Mouse (Mus musculus): ENCODE data around the gene Ppp3cb. TPM values are rescaled to one million over a fixed set of nuclear protein-coding genes. Genes with fewer than 3 reads are reported as not detected.
"Not testable (repeated sequence)": the region's sequence is repeated elsewhere in the genome, so short reads cannot be mapped to it uniquely, and the experiment has no call there.

Ppp3cb gene
- polyA plus RNA-seq (2012) = 0.27 and 0.46 TPM in 2 replicates

DNA sequence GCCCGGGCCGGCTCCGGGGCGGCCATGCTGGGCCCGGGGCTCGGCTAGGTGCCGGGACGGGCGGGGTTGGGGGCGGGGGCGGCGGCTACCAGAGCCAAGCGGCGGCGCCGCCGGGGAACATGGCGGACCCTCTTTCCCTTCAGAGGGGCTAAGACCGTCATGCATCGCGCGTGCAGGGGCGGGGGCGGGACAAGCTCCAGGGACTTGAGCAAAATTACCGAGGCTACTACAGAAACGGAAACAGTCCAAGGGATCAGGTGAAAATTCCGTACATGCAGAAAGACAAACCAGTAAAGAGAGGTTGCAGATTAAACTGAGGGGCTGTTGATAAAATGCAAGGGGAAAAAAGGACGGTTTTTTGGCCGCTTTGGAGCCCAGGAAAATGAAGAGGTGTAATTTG, at the start of gene Ppp3cb:
TSS of gene Ppp3cb (minus strand) at position 159 of the 400 bp plus-strand sequence.
- H3K27me3 ChIP-seq (ENCODE audit: control insufficient read depth) = no peaks in the 10 kb centered on the region
- TF ChIP-seq TAL1 (IDR thresholded peaks at IDR 0.05; ENCODE audit: low read length) (no peak), GATA1 (IDR thresholded peaks at IDR 0.05; ENCODE audit: low read length) (no peak)

GRCm38 (mm10) chr14:20595781-20596180, 49.4 kb upstream of the Ppp3cb start:
- no peaks in the 10 kb centered on the region for H3K27me3 ChIP-seq (ENCODE audit: control insufficient read depth)
- TF ChIP-seq TAL1 (IDR thresholded peaks at IDR 0.05; ENCODE audit: low read length) = no peak
- TF ChIP-seq GATA1 (IDR thresholded peaks at IDR 0.05; ENCODE audit: low read length) = no peak
- peaks cover 59% of the 10 kb centered on the region for H3K4me1 ChIP-seq (ENCODE audit: control insufficient read depth)
- H3K36me3 ChIP-seq (ENCODE audit: control insufficient read depth) = no peaks in the 10 kb centered on the region
- no peaks in the 10 kb centered on the region for H3K9me3 ChIP-seq (ENCODE audit: control insufficient read depth, low read length)
- no peak overlapping the region for H3K4me3 ChIP-seq (replicated peaks)

More for the DNA sequence above, at the start of gene Ppp3cb:
- Histone ChIP-seq H3K36me3 (ENCODE audit: control insufficient read depth) (peaks cover 36% of the 10 kb centered on the region), H3K4me3 (replicated peaks) (peak within 1 kb of the TSS; percentile 95), H3K4me1 (ENCODE audit: control insufficient read depth) (peaks cover 41% of the 10 kb centered on the region), H3K9me3 (ENCODE audit: control insufficient read depth, low read length) (no peaks in the 10 kb centered on the region)

- no peak overlapping the region for H3K4me3 ChIP-seq (replicated peaks)
- no peaks in the 10 kb centered on the region for H3K27me3 ChIP-seq (ENCODE audit: control insufficient read depth)
- no peaks in the 10 kb centered on the region; the same call in none of the 2 replicates for H3K36me3 ChIP-seq (ENCODE audit: control insufficient read depth)
- TF ChIP-seq GATA1 (IDR thresholded peaks at IDR 0.05; ENCODE audit: low read length) (no peak), TAL1 (IDR thresholded peaks at IDR 0.05; ENCODE audit: low read length) (no peak)
- H3K4me1 ChIP-seq (ENCODE audit: control insufficient read depth) = peaks cover 22% of the 10 kb centered on the region
- no peaks in the 10 kb centered on the region for H3K9me3 ChIP-seq (ENCODE audit: control insufficient read depth, low read length)
Observed at GRCm38 (mm10) chr14:20587458-20587857, 41.1 kb upstream of the Ppp3cb start.

DNA sequence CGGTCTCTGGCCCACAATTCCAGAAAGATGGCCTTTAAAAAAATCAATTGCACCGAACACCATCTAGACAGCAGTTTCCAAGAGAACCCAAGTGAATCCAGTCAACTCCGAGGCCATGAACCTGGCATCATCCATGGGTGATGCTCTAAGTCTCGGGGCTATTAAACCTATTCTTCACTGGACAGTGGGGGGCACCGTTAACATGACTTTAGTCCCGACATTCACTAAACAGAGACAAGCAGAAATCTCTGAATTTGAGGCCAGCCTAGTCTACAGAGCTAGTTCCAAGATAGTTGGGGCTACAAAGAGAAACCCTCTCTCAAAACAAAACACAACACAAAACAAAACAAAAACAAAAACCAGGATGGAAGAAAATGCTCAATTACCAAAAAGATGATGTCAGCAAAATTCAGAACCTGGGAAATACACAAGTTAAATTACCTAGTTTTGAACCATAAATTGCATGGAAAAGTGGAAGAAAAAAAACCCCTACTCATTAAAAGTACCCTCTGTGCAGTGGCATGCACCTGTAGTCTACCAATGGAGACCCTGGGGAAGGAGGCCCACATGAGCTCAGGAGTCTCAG, 32.5 kb upstream of the Ppp3cb start:
- no peaks in the 10 kb centered on the region for H3K9me3 ChIP-seq (ENCODE audit: control insufficient read depth, low read length)
- H3K4me3 ChIP-seq (replicated peaks) = no peak overlapping the region
- no peaks in the 10 kb centered on the region; the same call in 1 of the 2 replicates for H3K4me1 ChIP-seq (ENCODE audit: control insufficient read depth)
- H3K27me3 ChIP-seq (ENCODE audit: control insufficient read depth) = no peaks in the 10 kb centered on the region
- H3K36me3 ChIP-seq (ENCODE audit: control insufficient read depth) = no peaks in the 10 kb centered on the region; the same call in none of the 2 replicates
- no peak for TF ChIP-seq GATA1 (IDR thresholded peaks at IDR 0.05; ENCODE audit: low read length)
- TF ChIP-seq TAL1 (IDR thresholded peaks at IDR 0.05; ENCODE audit: low read length) = no peak

DNA sequence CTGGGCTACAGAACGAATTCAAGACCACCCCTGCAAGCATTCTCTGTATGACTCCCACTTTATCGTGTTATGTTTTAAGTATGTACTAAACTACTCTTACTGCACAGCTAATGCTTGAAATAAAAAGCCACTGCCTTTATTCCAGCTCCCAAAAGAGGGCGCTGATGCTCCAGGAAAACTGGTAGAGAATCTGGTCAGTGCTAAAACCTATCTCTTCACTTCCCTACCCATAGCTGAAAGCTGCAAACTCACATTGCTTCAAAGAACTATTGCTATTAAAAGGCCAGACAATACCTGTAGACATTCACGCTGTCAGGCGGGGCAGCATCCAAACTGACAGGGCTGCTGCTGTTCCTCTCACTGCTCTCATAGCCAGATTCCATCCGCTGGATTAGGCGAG, 29.8 kb upstream of the Ppp3cb start:
- Histone ChIP-seq H3K36me3 (ENCODE audit: control insufficient read depth) (peaks cover 2% of the 10 kb centered on the region; the same call in 1 of the 2 replicates), H3K4me1 (ENCODE audit: control insufficient read depth) (no peaks in the 10 kb centered on the region; the same call in 1 of the 2 replicates), H3K9me3 (ENCODE audit: control insufficient read depth, low read length) (no peaks in the 10 kb centered on the region), H3K27me3 (ENCODE audit: control insufficient read depth) (no peaks in the 10 kb centered on the region), H3K4me3 (replicated peaks) (no peak overlapping the region)
- TF ChIP-seq GATA1 (IDR thresholded peaks at IDR 0.05; ENCODE audit: low read length) = no peak
- TF ChIP-seq TAL1 (IDR thresholded peaks at IDR 0.05; ENCODE audit: low read length) = no peak

- not testable (repeated sequence) for H3K4me3 ChIP-seq (replicated peaks); H3K27me3 ChIP-seq (ENCODE audit: control insufficient read depth); H3K9me3 ChIP-seq (ENCODE audit: control insufficient read depth, low read length); H3K4me1 ChIP-seq (ENCODE audit: control insufficient read depth); H3K36me3 ChIP-seq (ENCODE audit: control insufficient read depth)
Observed at GRCm38 (mm10) chr14:20573196-20573595, 26.8 kb upstream of the Ppp3cb start.

GRCm38 (mm10) chr14:20565256-20566021, 19.1 kb upstream of the Ppp3cb start:
- TF ChIP-seq GATA1 (IDR thresholded peaks at IDR 0.05; ENCODE audit: low read length) = no peak
- TF ChIP-seq TAL1 (IDR thresholded peaks at IDR 0.05; ENCODE audit: low read length) = no peak
- Histone ChIP-seq H3K36me3 (ENCODE audit: control insufficient read depth) (peaks cover 19% of the 10 kb centered on the region), H3K27me3 (ENCODE audit: control insufficient read depth) (no peaks in the 10 kb centered on the region), H3K4me3 (replicated peaks) (no peak overlapping the region), H3K9me3 (ENCODE audit: control insufficient read depth, low read length) (no peaks in the 10 kb centered on the region), H3K4me1 (ENCODE audit: control insufficient read depth) (no peaks in the 10 kb centered on the region)

DNA sequence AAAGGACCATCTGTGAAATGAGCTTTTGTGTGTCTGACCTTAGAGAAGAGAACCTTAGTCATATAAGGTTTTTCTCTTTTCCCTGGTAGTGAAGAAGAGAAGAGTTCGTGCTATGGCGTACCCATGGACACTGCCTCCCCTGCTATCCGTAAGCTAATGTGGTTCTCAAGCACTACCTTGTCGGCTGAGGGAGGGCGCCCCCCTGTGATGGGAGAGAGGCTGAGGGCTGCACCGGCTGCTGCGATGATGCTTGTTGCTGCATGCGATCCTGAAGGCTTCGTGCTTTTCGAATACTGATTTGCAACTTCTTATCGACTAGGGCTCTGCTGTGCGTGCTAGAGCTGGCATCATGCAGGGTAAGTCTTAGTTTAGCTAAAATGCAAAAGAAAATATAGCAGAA, 18.3 kb upstream of the Ppp3cb start:
- H3K27me3 ChIP-seq (ENCODE audit: control insufficient read depth) = no peaks in the 10 kb centered on the region
- no peak overlapping the region for H3K4me3 ChIP-seq (replicated peaks)
- H3K9me3 ChIP-seq (ENCODE audit: control insufficient read depth, low read length) = no peaks in the 10 kb centered on the region
- TF ChIP-seq TAL1 (IDR thresholded peaks at IDR 0.05; ENCODE audit: low read length) = no peak
- no peak for TF ChIP-seq GATA1 (IDR thresholded peaks at IDR 0.05; ENCODE audit: low read length)
- peaks cover 15% of the 10 kb centered on the region for H3K36me3 ChIP-seq (ENCODE audit: control insufficient read depth)
- no peaks in the 10 kb centered on the region for H3K4me1 ChIP-seq (ENCODE audit: control insufficient read depth)

DNA sequence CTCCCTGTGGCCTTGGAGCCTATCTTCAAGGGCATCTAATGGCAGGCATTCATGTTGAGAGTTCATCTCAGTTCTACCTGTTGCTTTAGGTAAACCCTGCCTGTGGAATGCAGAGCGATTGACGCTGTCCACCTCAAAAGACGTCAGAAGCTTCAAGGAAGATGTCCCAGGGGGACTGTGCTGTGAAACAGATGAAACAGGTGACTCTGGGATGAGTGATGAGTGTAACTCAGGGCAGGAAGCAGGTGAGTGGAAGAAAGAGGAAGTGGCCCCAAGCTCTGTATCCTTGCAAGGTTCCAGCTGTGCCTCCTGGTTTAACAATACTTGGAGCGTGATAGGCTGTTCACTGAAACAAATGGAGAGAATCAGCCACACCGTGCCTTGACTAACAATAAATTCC, 15.5 kb upstream of the Ppp3cb start:
- Histone ChIP-seq H3K4me3 (replicated peaks) (no peak overlapping the region), H3K9me3 (ENCODE audit: control insufficient read depth, low read length) (peaks cover 2% of the 10 kb centered on the region), H3K36me3 (ENCODE audit: control insufficient read depth) (peaks cover 19% of the 10 kb centered on the region), H3K27me3 (ENCODE audit: control insufficient read depth) (no peaks in the 10 kb centered on the region), H3K4me1 (ENCODE audit: control insufficient read depth) (no peaks in the 10 kb centered on the region)
- TF ChIP-seq GATA1 (IDR thresholded peaks at IDR 0.05; ENCODE audit: low read length) (no peak), TAL1 (IDR thresholded peaks at IDR 0.05; ENCODE audit: low read length) (no peak)

All from erythroblast, embryonic 14.5 days (primary cell).